Mouse (Mus musculus) naive thymus-derived CD4-positive, alpha-beta T cell, adult 2 months (primary cell): Measurements from ENCODE around the gene Crlf1.

Source experiments
- DNase-seq: peaks from one replicate; pipeline ENCODE4 v3.0.0-alpha.2; 2011; ENCODE audit warnings: low read depth

The Crlf1 gene

DNA sequence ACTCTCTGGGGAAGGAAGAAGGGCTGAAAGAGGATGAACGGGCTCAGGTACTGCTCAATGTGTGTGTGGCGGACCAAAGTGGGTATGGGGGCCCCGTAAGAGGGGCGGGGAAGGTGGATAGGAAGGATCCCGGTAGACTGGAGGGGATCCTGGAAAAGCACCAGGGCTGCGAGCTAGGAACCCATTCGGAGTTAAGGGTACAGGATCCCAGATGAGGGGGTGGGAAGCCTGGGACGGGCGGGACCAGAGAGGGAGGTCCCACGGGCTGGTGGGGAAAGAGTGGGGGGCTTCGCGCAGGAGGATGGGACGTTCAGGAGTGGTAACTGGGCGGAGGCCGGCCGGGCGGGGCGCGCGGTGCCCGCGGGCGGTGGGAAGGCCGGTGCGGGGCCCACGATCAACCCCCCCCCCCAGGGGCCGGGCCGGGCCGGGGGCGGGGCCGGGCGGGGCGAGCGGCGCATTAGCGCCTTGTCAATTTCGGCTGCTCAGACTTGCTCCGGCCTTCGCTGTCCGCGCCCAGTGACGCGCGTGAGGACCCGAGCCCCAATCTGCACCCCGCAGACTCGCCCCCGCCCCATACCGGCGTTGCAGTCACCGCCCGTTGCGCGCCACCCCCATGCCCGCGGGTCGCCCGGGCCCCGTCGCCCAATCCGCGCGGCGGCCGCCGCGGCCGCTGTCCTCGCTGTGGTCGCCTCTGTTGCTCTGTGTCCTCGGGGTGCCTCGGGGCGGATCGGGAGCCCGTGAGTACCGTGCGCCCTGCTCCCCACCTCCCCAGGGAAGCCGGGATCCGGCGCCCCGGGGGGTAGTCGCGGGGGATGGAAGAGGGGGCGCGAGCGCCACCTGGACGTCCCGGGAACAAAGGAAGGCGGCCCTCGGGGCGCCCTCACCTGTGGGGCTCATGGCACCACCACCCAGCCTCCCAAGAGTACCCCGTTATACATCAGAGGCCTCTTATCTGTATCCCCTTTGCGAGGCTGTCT lies at the start of gene Crlf1:
Gene Crlf1 (plus strand): TSS at position 495 of the 977 bp plus-strand sequence.
- DNase-seq: no peak

DNA sequence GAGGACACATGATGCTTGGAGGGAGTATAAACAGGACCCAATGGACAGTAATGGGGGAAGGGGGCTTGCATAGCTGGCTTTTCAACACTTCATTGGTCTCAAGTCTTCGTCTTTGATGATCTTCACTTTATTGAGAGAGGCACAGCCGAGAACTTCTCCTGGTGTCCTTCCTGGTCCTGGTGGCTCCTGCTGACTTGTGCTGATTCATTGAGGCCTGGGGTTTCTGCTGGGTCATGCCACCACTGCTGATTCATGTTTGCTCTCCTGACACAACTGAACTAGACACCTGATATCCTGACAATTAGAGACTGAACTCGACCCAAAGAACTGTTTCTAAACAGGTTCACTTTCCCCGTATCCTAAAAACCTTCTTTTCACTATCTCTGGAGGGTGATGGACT lies 49.6 kb upstream of the Crlf1 start:
- DNase-seq: no peak

DNA sequence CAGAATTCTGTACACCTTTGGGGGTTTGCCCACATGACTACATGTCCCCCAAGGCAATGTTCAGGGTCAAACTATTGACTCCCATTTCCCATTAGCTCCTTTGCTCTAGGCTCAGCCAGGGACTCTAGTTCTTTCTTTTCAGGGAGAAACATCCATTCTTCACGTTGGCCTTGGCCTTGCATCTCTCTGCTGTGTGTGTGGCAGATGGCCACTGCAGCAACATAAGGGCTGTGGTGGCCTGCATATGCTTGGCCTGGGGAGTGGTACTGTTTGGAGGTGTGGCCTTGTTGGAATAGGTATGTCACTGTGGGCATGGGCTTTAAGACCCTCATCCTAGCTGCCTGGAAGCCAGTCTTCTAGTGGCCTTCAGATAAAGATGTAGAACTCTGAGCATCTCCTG lies 47.0 kb upstream of the Crlf1 start:
- DNase-seq: no peak

DNA sequence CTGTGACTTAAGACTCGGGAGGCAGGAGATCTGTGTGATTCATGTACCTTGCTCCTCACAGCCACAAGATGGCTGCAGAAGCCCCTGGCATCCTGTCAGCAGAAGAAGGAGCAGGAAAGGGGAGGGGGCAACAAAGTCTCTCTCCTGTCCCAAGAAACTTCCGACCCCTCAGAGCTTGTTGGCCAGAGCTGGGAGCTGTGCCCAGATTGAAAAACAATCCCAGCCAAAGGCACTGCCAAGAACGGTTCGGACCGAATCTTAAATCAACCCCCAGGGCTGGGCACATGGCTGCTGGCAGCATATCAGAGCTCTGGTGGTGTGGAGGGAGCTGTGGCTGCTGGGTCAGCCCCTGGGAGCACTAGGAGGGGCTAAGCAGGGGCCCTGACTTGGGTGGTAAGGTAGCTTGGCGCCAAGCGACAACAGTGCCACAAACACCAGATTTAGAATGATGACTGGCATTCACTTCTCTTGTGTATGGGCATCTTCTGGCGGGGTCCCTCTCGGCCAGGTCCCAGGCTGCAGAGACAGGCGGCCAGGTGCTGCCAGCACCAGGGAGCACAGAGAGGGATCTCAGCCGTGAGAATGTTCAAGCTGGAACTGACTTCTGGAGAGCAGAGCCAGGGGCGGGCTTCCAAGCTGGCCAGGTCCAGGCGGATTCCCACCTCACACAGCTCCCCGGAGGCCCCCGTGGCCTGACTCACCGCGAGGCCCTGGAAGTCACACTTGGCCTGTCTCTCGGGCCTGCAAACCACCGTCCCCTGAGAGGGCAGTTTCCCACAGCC lies 45.1 kb upstream of the Crlf1 start:
- no peak for DNase-seq

- no peak for DNase-seq
Observed at GRCm38 (mm10) chr8:70452196-70452966, 40.6 kb upstream of the Crlf1 start.

DNA sequence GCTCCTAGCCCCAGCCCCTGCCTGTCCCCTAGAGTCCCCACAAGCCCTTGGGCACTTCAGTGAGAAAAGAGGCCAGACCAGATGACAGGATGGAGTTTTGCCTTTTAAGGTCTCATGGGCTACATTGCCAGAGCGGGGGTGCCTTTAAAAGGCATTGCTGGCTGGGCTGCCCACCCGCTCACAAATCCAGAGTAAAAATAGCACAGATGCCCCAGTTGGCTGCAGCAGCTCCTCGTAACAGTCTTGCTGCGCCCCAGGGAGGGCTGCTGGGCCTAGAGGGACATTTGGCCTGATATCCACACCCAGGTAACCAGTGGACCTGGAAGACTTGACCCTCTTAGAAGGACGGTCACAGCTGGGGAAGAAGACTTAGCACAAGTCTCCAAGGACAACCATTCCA lies 39.1 kb upstream of the Crlf1 start:
- no peak for DNase-seq

DNA sequence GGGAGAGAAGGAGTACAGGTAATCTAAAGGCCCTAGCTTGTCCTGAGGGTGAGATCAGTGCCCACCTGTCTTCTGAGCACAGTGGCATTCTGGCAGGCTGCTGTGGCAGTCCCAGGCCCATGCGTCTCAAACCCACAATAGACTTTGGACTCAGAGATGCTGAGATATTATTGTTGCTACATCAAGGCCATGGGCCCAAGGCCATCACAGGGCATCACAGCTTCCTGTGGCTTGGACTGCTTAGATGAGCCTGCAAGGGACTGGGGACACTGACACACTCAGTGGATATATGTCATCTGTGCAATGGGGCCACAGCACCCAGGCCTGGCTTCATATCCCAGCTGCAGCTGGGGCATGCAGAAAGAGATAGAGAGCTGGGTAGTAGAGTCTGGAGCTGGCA lies 36.0 kb upstream of the Crlf1 start:
- no peak for DNase-seq

- no peak for DNase-seq
Observed at GRCm38 (mm10) chr8:70457882-70458281, 35.1 kb upstream of the Crlf1 start.

- DNase-seq: no peak
Observed at GRCm38 (mm10) chr8:70458462-70458861, 34.5 kb upstream of the Crlf1 start.

DNA sequence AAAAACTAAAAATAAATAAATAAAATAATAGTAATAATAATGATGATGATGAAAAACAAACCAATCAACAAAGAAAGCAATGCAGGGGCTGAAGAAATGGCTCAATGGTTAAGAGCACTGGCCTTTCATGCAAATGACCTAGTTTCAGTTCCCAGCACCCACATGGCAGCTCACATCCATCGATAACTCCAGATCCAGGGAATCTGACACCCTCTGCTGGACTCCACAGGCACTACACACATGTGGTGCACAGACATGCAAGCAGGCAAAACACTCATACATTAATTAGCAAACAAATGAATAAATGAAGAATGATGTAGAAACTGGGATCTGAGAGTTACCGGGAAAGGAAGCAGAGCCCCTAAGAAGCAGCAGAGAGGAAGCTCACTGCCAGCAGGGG lies 33.3 kb upstream of the Crlf1 start:
- no peak for DNase-seq

DNA sequence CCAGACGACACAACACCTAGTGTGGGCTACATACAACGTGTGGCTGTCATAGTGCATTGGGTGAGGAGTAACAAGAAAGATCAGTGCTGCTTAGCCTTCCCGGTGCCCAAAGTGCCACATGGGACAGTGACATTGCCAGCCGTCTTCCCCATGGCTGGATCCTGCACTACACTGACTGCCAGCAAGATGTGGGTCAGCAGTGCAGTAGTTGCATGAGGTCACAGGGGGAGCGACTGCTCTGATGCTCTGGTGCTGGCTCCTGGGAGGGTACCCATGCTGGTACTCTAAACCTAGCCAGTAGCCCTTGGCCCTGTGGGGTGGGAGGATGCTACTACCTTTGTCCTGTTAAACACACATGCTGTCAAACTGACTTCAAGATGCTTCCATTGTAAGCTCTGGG lies 32.8 kb upstream of the Crlf1 start:
- DNase-seq: no peak

DNA sequence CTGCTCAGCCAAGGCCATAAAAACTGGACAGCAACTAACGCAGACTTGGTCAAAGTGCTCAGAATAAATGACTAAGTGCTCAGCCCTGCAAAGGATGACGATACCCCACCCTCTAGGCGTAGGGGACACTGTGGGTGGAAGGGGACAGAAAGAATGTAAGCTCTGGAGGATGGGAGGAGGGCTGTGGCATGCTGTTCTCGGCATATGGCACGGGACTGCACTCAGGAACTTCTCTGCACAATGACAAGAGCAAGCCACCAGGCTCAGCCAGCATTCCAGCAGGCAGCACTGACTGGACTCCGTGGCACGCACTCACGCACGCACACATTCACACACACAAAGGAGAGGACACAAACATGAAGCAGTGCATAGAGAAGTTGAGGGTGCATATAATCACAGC lies 32.4 kb upstream of the Crlf1 start:
- no peak for DNase-seq

DNA sequence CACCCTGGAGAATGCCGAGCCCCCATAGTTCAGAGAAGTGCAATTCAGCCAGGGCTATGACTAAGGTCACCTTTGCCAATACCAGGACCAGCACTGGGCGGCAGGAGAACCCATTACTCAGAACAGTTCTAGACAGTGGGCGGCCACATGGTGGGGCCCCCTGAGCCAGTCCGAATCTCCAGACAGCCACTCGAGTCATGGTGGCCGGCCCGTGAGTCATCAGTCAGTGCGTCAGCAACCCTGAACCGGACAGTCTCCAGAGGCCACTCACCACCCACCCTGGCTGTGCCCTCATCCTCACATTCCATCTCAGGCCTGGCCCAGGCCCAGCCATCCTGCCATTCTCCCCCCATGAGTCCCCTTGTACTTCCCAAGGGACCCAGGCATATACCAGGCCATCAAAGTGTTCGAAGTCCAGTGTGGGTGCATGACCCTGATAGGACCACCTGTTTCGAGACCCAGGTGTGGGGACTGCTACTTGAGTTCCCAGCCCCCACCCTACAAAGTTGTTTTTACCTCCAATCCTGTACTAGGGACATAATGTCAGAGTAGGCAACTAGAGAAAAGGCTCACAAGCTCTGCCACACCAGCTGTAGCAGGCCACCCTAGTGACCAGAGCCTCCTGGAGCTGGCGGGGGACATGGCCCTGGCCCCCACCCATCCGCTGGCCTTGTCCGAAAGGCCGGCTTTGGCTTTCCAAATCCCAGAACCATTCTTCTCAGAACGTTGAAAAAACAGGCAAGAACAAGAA lies 31.0 kb upstream of the Crlf1 start:
- DNase-seq: no peak

- no peak for DNase-seq
Observed at GRCm38 (mm10) chr8:70462516-70462813, 30.5 kb upstream of the Crlf1 start.

- DNase-seq: no peak
Observed at GRCm38 (mm10) chr8:70463306-70463705, 29.7 kb upstream of the Crlf1 start.

DNA sequence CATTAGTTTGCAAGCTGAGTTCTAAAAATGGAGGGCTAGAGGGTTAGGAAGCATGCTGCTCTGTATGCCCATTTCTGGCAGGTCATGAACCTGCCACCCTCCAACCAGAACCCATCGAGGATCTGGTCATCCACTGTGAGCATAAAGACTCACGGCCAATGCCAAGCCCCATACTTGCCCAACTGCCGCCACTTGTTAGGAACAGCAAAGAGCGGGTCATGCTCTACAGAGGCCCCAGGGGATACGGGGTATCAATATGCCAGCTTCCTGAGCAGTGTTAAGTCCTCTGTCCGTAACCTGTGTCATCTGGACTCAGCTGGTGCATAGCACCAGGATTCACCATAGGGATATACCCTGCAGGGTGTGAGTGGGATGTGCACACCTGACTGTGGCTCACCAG lies 28.8 kb upstream of the Crlf1 start:
- DNase-seq: no peak

GRCm38 (mm10) chr8:70465701-70466100 lies 27.3 kb upstream of the Crlf1 start:
- DNase-seq: no peak

DNA sequence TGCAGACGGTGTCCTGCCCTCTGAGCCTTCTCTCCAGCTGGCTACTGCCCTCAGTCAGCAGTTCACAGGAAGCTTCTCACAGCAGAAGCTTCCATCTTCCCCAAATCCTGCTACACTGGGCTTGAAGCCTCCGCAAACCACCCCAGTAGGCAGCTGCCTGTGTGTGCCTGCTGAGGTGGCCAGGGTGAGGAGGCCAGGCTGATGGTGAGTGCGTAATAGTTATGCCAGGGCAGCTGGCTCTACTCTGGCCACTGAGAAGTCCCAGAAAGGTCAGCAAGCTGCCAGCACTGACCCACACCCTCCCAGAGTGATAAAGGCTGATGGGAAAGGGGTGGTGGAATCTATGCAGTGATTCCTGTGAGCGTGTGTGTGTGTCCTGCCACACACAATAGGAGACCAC lies 26.7 kb upstream of the Crlf1 start:
- DNase-seq: no peak

DNA sequence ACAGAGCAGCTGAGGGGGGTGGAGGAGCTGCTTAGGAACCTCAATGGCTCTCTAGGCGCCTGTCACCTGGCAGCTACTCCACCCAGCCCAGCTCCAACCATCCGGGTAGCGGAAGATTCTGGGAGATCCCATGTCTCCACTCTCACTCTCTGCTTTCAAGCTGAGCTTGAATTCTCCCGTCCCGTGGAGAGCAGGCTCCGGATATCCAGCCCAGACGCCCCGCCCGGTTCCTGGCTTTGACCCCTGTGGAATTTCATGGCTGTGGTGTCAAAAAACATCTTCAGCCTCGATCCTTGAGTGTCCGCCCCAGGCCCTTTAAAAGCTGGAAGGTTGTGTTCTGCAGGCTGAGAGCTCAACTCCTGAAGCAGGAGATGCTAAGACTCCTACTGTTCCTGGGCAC lies 26.2 kb upstream of the Crlf1 start:
- no peak for DNase-seq

GRCm38 (mm10) chr8:70467229-70467725 lies 25.7 kb upstream of the Crlf1 start:
- DNase-seq: no peak

- DNase-seq: no peak
Observed at GRCm38 (mm10) chr8:70467907-70468306, 25.1 kb upstream of the Crlf1 start.

- no peak for DNase-seq
Observed at GRCm38 (mm10) chr8:70468733-70469132, 24.2 kb upstream of the Crlf1 start.
